Mouse (Mus musculus): Measurements from ENCODE around the gene Lpp. TPM values are rescaled to one million over a fixed set of nuclear protein-coding genes. Genes with fewer than 3 reads are reported as not detected.

Gene Lpp
- total RNA-seq, 2 experiments from 2014 or later: 6.9 to 7.5 TPM

GRCm38 (mm10) chr16:25026191-25026590, 632.9 kb downstream of the Lpp start:
- intact Hi-C loops (cut with DNase I): no loop called here
- H3K4me3 ChIP-seq: no peak overlapping the region
- TF ChIP-seq CTCF (IDR thresholded peaks at IDR 0.05): no peak
- no peak overlapping the region for H3K27ac ChIP-seq
- no peak for DNase-seq (ENCODE audit: extremely low spot score in 1 of 2, low spot score in 2 of 2)

GRCm38 (mm10) chr16:25029548-25029947, 636.2 kb downstream of the Lpp start:
- H3K27ac ChIP-seq: no peak overlapping the region
- DNase-seq (ENCODE audit: extremely low spot score in 1 of 2, low spot score in 2 of 2): no peak
- no peak overlapping the region for H3K4me3 ChIP-seq
- TF ChIP-seq CTCF (IDR thresholded peaks at IDR 0.05): no peak
- intact Hi-C loops (cut with DNase I): no loop called here

DNA sequence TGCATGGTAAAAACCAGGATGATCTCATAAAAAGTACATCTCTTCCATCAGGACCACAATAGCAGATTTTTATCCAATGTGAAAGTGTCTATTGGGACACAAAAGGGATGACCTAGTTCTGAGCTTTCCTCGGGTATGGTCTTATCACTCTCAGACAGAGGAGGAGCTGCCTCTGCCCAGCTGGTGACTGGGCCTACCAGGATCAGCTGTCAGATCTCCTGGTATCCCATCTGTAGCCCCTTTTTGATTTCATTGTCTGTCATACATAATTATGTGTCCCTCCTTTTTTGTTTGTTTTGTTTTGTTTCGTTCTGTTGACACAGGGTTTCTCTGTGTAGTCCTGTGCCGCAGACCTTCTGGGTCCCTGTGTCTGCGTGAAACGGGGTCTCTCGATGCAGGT, 644.1 kb downstream of the Lpp start:
- no peak for TF ChIP-seq CTCF (IDR thresholded peaks at IDR 0.05)
- no peak for DNase-seq (ENCODE audit: extremely low spot score in 1 of 2, low spot score in 2 of 2)
- H3K4me3 ChIP-seq: no peak overlapping the region
- H3K27ac ChIP-seq: no peak overlapping the region
- intact Hi-C loops (cut with DNase I): no loop called here

DNA sequence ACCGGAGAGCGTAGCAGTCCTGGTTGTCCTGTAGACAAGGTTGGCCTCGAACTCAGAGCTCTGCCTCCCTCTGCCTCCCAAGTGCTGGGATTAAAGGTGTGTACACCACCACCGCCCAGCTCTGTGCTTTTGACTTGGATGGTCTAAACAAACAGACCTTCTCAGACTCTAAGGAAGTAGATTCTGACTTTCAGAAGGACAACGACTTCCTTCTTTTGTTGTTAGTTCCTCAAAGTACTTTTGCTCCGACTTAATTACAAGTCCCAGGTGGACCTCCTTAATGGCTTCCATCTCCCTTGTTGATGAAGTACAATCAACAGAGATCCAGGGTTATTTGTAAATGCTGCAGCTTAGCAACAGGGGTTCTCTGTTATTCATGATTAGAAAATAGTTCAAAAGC, 645.2 kb downstream of the Lpp start:
- no peak overlapping the region for H3K4me3 ChIP-seq
- no peak overlapping the region for H3K27ac ChIP-seq
- intact Hi-C loops (cut with DNase I): no loop called here
- no peak for TF ChIP-seq CTCF (IDR thresholded peaks at IDR 0.05)
- DNase-seq (ENCODE audit: extremely low spot score in 1 of 2, low spot score in 2 of 2): no peak

DNA sequence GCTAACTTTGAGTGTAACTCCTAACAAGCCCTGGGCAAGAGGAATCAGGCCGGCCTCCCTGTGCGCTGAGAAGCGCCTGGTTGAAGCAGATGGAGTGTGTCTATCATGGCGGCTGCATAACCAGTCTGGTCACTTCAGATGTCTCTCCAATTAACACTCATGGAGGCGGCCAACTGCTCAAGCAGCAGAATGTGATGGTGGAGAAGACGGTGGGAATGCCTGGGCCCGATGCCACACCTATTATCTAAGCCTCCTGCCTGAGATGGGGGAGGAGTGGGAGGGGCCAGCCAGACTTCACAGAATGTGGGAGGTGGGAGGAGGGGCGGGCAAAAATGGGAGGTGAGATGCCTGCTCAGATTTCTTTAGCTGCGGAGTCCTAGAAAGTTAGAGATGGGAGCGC, 646.6 kb downstream of the Lpp start:
- TF ChIP-seq CTCF (IDR thresholded peaks at IDR 0.05): no peak
- intact Hi-C loops (cut with DNase I): loop anchor here (2.0 to 5.0 kb wide), 4 partner anchors 49 to 272 kb away; no protein-coding TSS in a partner anchor
- no peak overlapping the region for H3K27ac ChIP-seq
- H3K4me3 ChIP-seq: no peak overlapping the region
- peak in 1 of 2 experiments; percentile 75 for DNase-seq (ENCODE audit: extremely low spot score in 1 of 2, low spot score in 2 of 2)

DNA sequence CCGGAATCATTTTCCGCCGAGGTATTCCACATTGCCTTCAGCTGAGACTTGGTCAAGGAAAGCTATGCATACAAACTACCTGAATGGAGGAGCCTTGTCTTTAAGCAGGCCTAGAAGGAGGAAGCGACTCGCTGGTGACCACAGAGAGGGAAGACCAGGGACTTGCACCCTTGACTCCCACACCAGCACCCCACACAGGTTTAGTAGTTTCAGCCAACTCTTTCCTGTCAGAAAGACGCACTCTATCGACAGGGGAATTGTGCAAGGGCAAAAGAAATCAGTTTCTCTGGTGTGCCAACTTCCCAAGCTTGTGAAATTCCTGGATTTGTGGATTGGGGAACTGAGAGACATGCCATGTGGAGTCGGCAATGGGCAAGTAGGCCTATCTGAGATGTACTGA, 647.9 kb downstream of the Lpp start:
- no peak for TF ChIP-seq CTCF (IDR thresholded peaks at IDR 0.05)
- DNase-seq (ENCODE audit: extremely low spot score in 1 of 2, low spot score in 2 of 2): no peak
- intact Hi-C loops (cut with DNase I): loop anchor here (2.0 to 5.0 kb wide), 4 partner anchors 50 to 271 kb away; no protein-coding TSS in a partner anchor
- Histone ChIP-seq H3K27ac (no peak overlapping the region), H3K4me3 (no peak overlapping the region)

DNA sequence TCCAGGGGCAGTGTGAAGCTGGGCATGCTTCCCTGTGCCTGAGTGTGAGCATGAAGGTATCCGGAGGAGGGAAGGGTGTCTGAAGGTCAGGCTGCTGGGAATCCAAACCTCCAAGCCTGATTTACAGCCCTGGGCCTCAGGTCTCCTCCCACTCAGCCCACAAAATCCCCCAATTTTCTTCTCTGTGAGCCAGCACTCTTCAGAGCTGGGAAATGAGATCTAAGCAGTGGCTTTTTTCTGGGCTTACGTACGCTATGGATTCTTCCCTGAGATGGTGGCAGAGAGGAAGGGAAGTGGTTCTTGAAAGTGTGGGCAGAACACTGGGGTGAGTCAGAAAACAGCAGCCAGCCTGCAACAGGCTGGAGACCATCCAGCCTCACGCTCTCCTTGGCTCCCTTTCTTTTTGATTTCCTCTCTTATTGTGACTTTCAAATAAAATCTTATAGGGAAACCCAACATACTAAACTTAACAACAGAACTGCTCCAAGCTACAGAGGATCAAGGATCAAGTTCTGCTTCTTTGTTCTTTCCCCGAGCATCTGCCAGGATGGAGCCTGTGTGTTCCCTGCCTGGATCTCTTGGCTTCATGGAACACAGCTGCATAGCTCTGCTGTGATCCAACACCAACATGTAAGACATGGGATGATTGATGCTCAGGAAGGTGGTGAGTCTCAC, 648.7 kb downstream of the Lpp start:
- Histone ChIP-seq H3K4me3 (no peak overlapping the region), H3K27ac (no peak overlapping the region)
- TF ChIP-seq CTCF (IDR thresholded peaks at IDR 0.05): no peak
- DNase-seq (ENCODE audit: extremely low spot score in 1 of 2, low spot score in 2 of 2): peak in 1 of 2 experiments; percentile 35
- intact Hi-C loops (cut with DNase I): loop anchor here (2.0 to 5.0 kb wide), 4 partner anchors 51 to 270 kb away; no protein-coding TSS in a partner anchor

Small RNA genes lying within 50 kb of the gene (microRNA-seq; reads per million reads assigned to microRNA genes)
- 490 to 638 reads per million in 2 experiments for gene Mir28a

All from left cerebral cortex, adult 2 months (tissue).